Mouse (Mus musculus): Measurements from ENCODE around the gene Cog5.
"Not testable (repeated sequence)": the region's sequence is repeated elsewhere in the genome, so short reads cannot be mapped to it uniquely, and the experiment has no call there.

Cog5 gene

GRCm38 (mm10) chr12:31654197-31654964, at the start of gene Cog5, which contains the start of gene Dus4l:
Cog5 (plus strand) TSS chr12:31654869.
Dus4l (minus strand) TSS chr12:31654826.
- peak; percentile 96 for DNase-seq (ENCODE audit: low spot score)

GRCm38 (mm10) chr12:31604894-31605293, 49.8 kb upstream of the Cog5 start:
- no peak for DNase-seq (ENCODE audit: low spot score)

- no peak for DNase-seq (ENCODE audit: low spot score)
These were observed 46.5 kb upstream of the Cog5 start for GRCm38 (mm10) chr12:31608138-31608537.

- no peak for DNase-seq (ENCODE audit: low spot score)
These were observed 41.3 kb upstream of the Cog5 start for GRCm38 (mm10) chr12:31613353-31613752.

GRCm38 (mm10) chr12:31620106-31620505, 34.6 kb upstream of the Cog5 start:
- no peak for DNase-seq (ENCODE audit: low spot score)

- DNase-seq (ENCODE audit: low spot score) = no peak
These were observed 29.7 kb upstream of the Cog5 start for GRCm38 (mm10) chr12:31625016-31625415.

- DNase-seq (ENCODE audit: low spot score) = not testable (repeated sequence)
These were observed 26.3 kb upstream of the Cog5 start for GRCm38 (mm10) chr12:31628396-31628795.

- DNase-seq (ENCODE audit: low spot score) = no peak
These were observed 20.7 kb upstream of the Cog5 start for GRCm38 (mm10) chr12:31633970-31634342.

GRCm38 (mm10) chr12:31634343-31635239, 20.1 kb upstream of the Cog5 start, which contains the start of gene Bcap29:
Bcap29 (minus strand) TSS chr12:31634658.
- DNase-seq (ENCODE audit: low spot score) = no peak

GRCm38 (mm10) chr12:31635240-31635607, 19.4 kb upstream of the Cog5 start:
- no peak for DNase-seq (ENCODE audit: low spot score)

GRCm38 (mm10) chr12:31653611-31654010, 1.1 kb upstream of the Cog5 start:
- DNase-seq (ENCODE audit: low spot score) = no peak

- DNase-seq (ENCODE audit: low spot score) = no peak
These were observed 352 bp downstream of the Cog5 start for GRCm38 (mm10) chr12:31654965-31655477.

GRCm38 (mm10) chr12:31656841-31657240, 2.2 kb downstream of the Cog5 start:
- DNase-seq (ENCODE audit: low spot score) = no peak

- no peak for DNase-seq (ENCODE audit: low spot score)
These were observed 11.3 kb downstream of the Cog5 start for GRCm38 (mm10) chr12:31665999-31666398.

- DNase-seq (ENCODE audit: low spot score) = no peak
These were observed 12.5 kb downstream of the Cog5 start for GRCm38 (mm10) chr12:31667187-31667586.

- no peak for DNase-seq (ENCODE audit: low spot score)
These were observed 32.0 kb downstream of the Cog5 start for GRCm38 (mm10) chr12:31686679-31687078.

- no peak for DNase-seq (ENCODE audit: low spot score)
These were observed 38.6 kb downstream of the Cog5 start for GRCm38 (mm10) chr12:31693278-31693677.

GRCm38 (mm10) chr12:31700623-31701347, 46.1 kb downstream of the Cog5 start:
- no peak for DNase-seq (ENCODE audit: low spot score)

- no peak for DNase-seq (ENCODE audit: low spot score)
These were observed 46.7 kb downstream of the Cog5 start for GRCm38 (mm10) chr12:31701411-31701810.

- DNase-seq (ENCODE audit: low spot score) = no peak
These were observed 49.2 kb downstream of the Cog5 start for GRCm38 (mm10) chr12:31703904-31704303.

- DNase-seq (ENCODE audit: low spot score) = no peak
These were observed 51.5 kb downstream of the Cog5 start for GRCm38 (mm10) chr12:31706168-31706567.

- DNase-seq (ENCODE audit: low spot score) = no peak
These were observed 52.9 kb downstream of the Cog5 start for GRCm38 (mm10) chr12:31707531-31707930.

Measured in layer of hippocampus, adult 9-10 months (tissue).